Mouse (Mus musculus) thymus, postnatal 4 days (tissue): ENCODE results near the gene Styk1.

Source experiments
- DNase-seq: peaks from one replicate; pipeline ENCODE4 v3.0.0; 2021

Styk1 gene

DNA sequence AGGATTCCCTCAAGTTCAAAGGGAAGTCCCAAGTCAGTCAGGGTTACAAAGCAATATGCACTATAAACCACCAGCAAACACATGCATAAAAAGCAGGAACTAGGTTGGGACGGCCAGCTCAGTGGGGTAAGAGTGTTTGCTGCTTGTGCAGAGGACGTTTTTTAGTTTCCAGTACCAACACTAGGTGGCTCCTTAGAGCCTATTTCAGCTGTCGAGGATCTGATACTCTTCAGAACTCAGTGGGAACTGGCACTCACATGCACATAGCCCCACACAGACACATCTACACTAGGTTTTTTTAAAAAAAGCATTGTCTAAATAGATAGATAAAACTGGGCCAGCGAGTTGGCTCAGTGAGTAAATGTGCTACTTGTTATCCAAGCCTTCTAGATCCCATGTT, 13.7 kb upstream of the Styk1 start:
- no peak for DNase-seq

DNA sequence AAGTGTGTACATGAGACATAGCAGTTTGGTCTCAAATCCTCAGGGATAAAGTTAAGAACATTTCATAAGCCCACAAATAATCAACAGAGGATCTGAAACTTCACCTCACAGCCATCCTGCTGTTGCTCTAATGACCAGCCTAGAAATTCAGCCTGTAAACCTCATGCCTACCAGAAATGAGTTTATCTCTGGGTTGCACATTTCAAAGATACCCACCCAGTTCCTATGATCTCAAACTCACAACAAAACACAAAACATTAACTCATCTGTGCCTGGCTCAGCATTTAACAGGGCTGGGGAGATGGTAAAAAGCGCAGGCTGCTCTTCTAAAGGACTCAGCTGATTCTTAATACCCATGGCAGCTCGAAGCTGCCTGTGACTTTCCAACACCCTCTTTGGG, 11.0 kb upstream of the Styk1 start:
- no peak for DNase-seq

DNA sequence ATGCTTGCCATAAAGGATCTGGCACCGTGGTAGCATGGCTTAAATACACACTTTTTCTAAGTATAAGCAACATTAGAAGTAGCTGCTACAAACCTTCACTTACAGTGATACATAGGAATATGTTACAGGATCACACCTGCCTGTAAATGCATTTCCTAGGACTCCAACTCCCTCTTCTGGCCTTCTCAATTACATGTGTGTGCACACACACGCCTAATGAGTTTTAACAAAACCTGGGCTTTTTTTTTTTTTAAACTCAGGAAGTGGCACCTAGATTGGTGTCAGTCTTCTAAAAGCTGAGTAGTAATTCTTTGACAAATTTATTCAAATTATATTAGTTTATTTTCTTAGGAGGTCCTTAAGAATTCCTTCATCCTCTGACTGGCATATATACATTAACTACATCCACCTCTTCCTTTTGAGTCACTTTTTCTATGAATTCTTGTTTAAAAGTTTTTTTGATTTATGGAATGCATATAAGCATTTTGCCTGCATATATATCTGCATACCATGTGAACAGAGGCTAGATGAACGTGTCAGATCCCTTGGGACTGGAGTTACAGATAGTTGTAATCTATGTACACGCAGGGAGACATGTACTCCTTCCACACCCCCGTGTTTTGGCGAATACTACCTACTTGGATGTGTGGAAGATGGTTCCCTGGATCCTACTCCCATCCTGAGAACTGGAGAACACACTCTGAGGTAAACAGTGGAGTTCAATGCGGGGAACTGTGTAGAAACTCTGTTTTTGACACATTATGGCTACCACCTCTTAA, 9.8 kb upstream of the Styk1 start:
- DNase-seq, result no peak

- DNase-seq, result no peak
These were observed 7.3 kb upstream of the Styk1 start for GRCm38 (mm10) chr6:131360693-131361092.

DNA sequence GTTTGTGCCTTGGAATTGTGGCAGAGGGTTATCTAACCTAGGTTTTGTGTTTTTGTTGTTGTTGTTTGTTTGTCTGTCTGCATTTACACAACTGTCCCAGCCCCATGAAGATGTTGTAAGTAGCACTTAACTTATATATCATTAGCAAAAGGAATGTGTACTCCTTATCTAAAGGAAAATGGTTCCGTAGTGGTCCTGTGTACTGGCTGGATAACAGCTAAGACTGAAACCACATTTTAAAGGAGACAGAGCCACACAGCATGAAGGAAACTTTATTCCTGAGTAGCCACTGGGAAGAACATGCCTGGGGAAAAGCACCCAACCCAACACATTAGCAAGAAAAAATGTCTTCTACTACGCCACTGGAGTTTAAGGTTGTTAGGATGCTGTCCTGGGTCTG, 6.1 kb upstream of the Styk1 start:
- no peak for DNase-seq

GRCm38 (mm10) chr6:131354913-131355312, 1.5 kb upstream of the Styk1 start:
- DNase-seq, result no peak

DNA sequence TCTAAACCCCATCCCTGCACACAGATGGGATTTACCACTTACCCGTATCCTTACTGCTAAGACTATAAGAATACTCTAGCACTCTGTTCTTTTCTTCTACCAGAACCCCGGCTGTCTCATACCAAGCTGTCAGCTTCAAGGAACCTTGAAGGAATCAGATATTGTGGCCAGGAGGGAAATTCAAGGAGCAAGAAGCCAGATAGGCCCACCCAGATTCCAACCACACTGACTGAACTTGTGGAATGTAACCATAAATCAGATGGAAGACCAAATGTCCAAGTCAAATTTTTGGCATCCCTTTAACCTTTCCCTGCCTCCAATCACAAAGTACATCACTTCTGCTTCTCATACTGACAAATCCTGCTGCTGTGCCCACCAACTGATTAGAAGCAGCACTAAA, 6.4 kb downstream of the Styk1 start:
- DNase-seq, result no peak

DNA sequence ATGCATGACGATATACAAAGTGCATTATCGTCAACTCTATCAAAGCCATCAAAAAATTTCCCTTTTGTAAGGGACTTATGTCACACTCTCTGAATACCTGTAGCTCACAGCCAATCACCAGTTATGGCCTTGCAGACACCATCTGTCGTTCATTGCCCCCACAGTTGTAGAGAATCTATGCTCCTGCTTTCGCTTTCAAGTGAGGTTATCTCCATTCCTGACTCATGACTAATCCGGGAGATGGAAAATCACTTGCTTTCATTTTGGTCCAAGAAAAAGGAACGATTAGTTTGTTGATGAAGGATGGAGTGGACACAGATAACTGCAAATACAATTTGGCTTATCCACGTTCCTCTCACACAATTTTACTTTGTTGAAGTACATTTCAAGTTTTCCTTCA, 9.1 kb downstream of the Styk1 start:
- DNase-seq, result no peak

GRCm38 (mm10) chr6:131340082-131340481, 13.3 kb downstream of the Styk1 start:
- DNase-seq, result no peak

- no peak for DNase-seq
These were observed 14.1 kb downstream of the Styk1 start for GRCm38 (mm10) chr6:131339309-131339708.

DNA sequence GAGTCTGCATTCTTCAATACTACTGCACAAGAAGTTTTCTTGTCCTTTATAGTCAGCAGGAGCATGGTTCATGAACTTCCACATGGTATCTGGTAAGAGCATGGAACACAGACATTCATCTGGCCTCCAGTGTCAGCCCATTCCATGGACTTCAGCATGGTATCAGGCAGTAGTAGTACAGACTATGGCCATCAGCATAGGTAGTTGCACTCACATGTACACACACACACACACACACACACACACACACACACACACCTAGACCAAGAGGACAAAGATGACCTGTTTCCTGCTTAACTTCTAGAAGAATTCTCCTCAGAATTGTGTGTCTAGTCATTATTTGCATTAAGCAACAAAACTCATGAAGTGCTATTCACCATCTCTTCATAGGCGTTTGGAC, 14.6 kb downstream of the Styk1 start:
- DNase-seq, result no peak

DNA sequence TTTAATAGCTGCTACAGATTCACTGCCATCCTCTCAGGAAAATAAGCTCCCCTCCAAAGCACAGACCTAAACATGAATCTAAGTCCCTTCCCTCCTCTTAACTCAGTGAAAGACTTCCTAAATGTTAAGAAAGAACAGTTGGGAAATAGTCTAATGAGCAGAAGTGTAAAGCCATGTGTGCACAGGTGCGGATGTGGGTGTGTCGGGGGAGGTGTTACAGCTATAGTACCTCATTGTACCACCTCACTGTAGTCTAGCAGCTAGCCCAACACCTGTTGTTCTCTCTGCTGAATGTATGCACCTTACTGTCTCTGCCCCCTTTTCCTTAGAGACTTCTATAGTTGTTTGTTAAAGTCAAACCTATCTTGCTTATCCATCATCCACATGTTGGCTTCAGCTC, 26.3 kb downstream of the Styk1 start:
- DNase-seq, result no peak

GRCm38 (mm10) chr6:131321854-131322639, 31.4 kb downstream of the Styk1 start:
- no peak for DNase-seq

DNA sequence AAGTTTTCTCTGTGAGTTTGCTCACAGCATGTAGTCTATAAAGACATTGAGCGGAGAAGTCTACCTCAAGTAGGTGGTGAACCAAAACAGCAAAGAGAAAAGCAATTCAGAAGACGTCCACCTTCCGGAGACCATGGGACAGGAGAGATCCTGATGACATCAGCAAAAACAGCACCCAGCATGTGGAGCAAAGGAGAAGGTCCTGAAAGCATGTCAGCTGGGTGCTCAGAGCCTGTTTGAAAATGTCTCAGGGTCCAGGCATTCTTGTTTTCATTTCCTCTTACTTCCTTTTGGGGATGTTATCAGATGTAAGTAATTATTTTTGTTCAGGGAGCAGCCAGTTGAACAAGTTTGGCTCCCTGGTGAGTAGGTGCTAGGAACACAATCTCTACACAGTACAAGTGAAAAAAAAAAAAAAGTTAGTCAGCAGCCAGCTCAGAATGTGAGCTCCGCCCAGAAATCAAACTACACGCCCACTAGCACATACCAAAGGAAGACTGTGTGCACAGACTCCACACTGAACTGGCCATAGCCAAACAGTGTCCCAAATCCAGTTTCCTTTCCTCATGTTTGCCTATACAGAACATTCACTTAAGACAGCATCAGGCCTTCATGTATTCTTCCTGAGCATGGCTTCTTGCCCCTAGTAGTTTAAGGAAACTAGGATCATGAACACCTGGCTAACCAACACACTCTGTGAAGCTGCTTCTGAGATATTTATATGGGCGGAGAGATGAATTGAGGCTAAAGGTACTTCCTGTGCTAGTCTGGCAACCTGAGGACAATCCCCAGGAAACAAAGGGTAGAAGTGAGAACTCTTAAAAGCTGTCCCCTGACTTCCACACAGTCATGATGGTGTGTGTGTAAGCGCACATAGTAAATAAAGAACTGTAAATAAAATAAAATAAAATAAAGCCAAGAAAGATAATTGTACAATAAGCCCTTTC, 37.0 kb downstream of the Styk1 start:
- DNase-seq, result no peak

DNA sequence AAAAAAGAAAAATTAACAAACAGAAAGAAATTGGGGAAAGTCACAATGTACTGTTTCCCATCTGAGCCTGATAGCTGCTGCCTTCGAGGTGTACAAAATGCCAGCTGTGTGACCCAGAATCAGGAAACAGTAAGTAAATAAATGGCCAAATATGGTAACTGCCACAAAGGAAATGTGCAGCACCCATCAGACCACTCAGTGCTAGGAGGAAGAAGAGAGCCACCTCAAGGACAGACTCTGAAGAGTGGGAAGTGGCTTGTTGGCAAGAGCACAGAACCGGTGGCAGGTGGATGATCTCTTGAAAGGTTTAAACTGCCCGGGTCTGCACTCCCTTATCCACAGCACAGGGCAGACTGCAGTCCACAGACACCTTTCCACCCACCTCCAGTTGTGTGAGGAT, 45.4 kb downstream of the Styk1 start:
- no peak for DNase-seq

GRCm38 (mm10) chr6:131304776-131305175, 48.6 kb downstream of the Styk1 start:
- DNase-seq, result no peak

- no peak for DNase-seq
These were observed 54.9 kb downstream of the Styk1 start for GRCm38 (mm10) chr6:131298531-131298930.

DNA sequence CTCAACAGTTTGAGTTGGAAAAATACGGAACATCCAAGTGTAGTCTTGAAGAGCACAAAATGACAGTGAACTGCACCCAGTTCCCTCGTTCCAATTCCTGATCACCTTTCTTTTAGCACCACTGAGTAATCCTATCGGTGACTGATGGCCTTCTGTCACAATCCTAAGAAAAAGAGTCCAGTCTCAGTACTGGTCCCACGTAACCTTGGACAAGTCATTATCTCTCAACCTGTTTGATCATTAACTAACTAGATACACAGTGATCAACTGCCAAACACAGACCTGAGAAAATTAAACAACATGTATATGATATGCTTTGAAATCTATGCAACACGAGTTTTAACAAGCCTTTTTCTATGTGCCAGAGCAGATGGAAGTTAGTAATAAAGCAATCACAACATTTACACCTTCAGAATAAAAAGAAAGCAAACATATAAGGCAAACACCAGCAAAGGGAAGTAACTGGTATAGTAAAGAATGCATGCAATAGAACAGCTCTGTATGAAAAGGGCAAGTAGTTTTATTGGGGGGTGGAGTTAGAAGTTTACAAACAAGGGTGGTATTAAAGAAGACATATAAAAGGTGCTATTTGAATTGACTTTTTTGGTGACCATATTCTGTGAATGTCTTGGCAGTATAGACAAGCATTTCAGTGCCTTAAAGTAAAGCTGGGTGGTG, 58.8 kb downstream of the Styk1 start:
- no peak for DNase-seq

GRCm38 (mm10) chr6:131293916-131294315, 59.5 kb downstream of the Styk1 start:
- DNase-seq, result no peak

GRCm38 (mm10) chr6:131292991-131293788, 60.2 kb downstream of the Styk1 start, which contains the start of gene Magohb:
Magohb (minus strand) TSS chr6:131293244.
- peak; percentile 95 for DNase-seq

- DNase-seq, result no peak
These were observed 61.0 kb downstream of the Styk1 start for GRCm38 (mm10) chr6:131292276-131292990.
